Mouse (Mus musculus): ENCODE results near the gene Hoxd4. TPM values are rescaled to one million over a fixed set of nuclear protein-coding genes. Genes with fewer than 3 reads are reported as not detected.

Hoxd4 gene
- polyA plus RNA-seq, 1 experiment, result 2.6 TPM

DNA sequence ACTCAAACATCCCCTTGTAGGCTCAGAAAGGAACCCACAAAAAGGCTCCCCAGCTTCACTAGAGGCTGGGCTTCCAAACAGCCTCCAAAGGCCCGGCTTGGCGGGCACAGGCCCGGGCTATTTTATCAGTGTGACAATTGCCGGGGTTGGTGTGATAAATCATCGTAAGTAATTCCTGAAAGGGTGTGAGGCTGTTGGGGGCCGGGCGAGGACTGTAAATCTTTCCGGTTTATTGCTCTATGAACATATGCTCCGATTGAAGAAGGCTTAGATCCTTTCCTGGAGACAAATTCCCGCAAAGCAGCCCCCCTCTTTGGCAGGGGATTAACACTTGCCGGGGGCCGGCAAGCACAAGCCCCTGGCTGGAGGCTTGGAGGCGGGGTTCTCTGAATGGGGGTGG lies 22.7 kb downstream of the Hoxd4 start:
- no peak overlapping the region for H3K4me3 ChIP-seq (ENCODE audit: insufficient read depth, low read depth, low read length)
- H3K4me1 ChIP-seq (ENCODE audit: control insufficient read depth, insufficient read depth, insufficient read length, low read length), result no peaks in the 10 kb centered on the region
- H3K27ac ChIP-seq (replicated peaks; ENCODE audit: low read depth, low read length), result no peak overlapping the region

DNA sequence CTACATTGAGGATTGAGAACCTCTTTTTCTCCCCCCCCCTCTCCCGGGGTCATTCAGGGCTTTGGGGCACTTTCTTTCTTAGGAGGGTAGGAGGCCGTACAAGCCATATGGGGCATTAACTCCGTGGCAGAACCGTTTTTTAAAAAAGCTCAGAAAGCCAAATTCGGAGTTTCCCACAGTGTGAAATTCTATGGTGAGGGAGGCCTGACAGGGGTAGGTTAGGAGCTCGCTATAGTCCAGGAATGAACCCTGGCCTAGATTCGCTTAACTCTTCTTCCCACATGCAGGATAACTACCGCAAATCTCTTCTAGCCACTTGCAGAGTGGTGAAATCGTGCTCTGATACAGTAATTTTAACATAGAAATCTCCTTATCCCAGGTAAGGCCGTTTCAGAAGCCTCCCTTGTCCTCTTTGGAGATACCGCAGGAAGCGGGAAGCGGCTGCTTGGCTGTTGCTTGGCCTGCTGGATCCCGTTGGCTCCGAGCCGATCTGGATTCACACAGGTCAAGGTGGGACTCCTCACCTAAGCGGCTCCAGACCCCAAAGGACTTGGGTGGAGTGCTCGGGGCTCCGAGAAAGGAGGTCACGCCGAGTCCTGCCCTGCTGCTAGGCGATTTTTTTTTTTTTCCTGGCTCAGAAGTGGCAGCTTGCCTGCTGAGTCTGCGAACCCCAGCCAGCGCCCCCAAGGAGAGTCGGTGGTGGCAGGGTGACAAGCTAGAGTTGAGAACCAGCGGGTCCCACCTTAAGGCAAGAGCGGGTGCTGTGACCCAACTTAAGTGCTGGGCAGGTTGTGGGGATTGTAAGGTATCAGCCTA lies 23.5 kb downstream of the Hoxd4 start:
- H3K4me1 ChIP-seq (ENCODE audit: control insufficient read depth, insufficient read depth, insufficient read length, low read length), result no peaks in the 10 kb centered on the region
- H3K27ac ChIP-seq (replicated peaks; ENCODE audit: low read depth, low read length), result no peak overlapping the region
- no peak overlapping the region for H3K4me3 ChIP-seq (ENCODE audit: insufficient read depth, low read depth, low read length)

- no peak overlapping the region for H3K4me3 ChIP-seq (ENCODE audit: insufficient read depth, low read depth, low read length)
- no peak overlapping the region for H3K27ac ChIP-seq (replicated peaks; ENCODE audit: low read depth, low read length)
- no peaks in the 10 kb centered on the region for H3K4me1 ChIP-seq (ENCODE audit: control insufficient read depth, insufficient read depth, insufficient read length, low read length)
Measured at GRCm38 (mm10) chr2:74735851-74736687, 24.3 kb downstream of the Hoxd4 start.

- Histone ChIP-seq H3K4me1 (ENCODE audit: control insufficient read depth, insufficient read depth, insufficient read length, low read length) (no peaks in the 10 kb centered on the region), H3K27ac (replicated peaks; ENCODE audit: low read depth, low read length) (no peak overlapping the region), H3K4me3 (ENCODE audit: insufficient read depth, low read depth, low read length) (no peak overlapping the region)
Measured at GRCm38 (mm10) chr2:74736688-74737577, 25.2 kb downstream of the Hoxd4 start.

GRCm38 (mm10) chr2:74737578-74738070 lies 25.9 kb downstream of the Hoxd4 start:
- Histone ChIP-seq H3K27ac (replicated peaks; ENCODE audit: low read depth, low read length) (no peak overlapping the region), H3K4me3 (ENCODE audit: insufficient read depth, low read depth, low read length) (no peak overlapping the region), H3K4me1 (ENCODE audit: control insufficient read depth, insufficient read depth, insufficient read length, low read length) (no peaks in the 10 kb centered on the region)

GRCm38 (mm10) chr2:74738623-74739475 lies 27.1 kb downstream of the Hoxd4 start:
- no peak overlapping the region for H3K4me3 ChIP-seq (ENCODE audit: insufficient read depth, low read depth, low read length)
- no peak overlapping the region for H3K27ac ChIP-seq (replicated peaks; ENCODE audit: low read depth, low read length)
- no peaks in the 10 kb centered on the region for H3K4me1 ChIP-seq (ENCODE audit: control insufficient read depth, insufficient read depth, insufficient read length, low read length)

GRCm38 (mm10) chr2:74739476-74739800 lies 27.7 kb downstream of the Hoxd4 start:
- H3K4me3 ChIP-seq (ENCODE audit: insufficient read depth, low read depth, low read length), result no peak overlapping the region
- no peaks in the 10 kb centered on the region for H3K4me1 ChIP-seq (ENCODE audit: control insufficient read depth, insufficient read depth, insufficient read length, low read length)
- no peak overlapping the region for H3K27ac ChIP-seq (replicated peaks; ENCODE audit: low read depth, low read length)

GRCm38 (mm10) chr2:74739869-74740268 lies 28.1 kb downstream of the Hoxd4 start:
- Histone ChIP-seq H3K4me3 (ENCODE audit: insufficient read depth, low read depth, low read length) (no peak overlapping the region), H3K27ac (replicated peaks; ENCODE audit: low read depth, low read length) (no peak overlapping the region), H3K4me1 (ENCODE audit: control insufficient read depth, insufficient read depth, insufficient read length, low read length) (no peaks in the 10 kb centered on the region)

DNA sequence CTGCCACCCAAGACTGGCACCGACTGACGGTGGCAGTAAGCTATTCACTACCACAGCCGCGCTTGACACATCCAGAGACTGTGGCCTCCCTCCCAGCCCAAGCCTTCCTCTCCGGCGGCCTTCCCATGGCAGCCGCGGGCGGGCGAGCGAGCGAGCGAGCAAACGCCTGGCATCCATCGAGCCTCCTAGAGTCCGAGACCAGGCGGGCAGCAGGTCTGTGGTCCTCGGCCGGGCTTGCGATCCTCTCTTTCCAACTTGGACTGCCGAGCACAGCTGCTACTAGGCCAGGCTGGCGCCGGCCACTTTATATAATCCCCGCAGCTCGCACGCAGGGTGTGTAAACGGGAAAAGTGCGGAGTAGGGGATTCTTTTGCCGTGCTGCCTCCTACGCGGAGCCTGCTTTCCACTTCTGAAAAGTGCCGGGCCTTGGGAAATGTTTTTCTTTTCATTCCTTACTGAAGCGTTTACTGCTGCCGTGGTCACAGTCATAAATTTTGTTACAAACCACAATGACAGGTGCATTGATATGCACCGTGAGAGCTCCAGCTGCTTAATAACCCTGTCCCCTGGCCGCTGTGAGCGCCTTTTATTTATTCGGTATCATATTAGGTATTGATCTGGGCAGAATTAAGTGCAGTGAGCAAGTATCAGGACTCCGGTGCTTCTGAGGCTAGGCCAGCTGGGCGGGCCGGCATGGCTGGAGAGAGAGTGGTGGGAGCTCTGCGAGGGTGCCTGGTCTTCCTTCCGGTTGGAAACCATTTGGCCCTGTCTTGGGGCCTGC lies 28.8 kb downstream of the Hoxd4 start:
- no peak overlapping the region for H3K4me3 ChIP-seq (ENCODE audit: insufficient read depth, low read depth, low read length)

GRCm38 (mm10) chr2:74741252-74741978 lies 29.7 kb downstream of the Hoxd4 start:
- Histone ChIP-seq H3K4me3 (ENCODE audit: insufficient read depth, low read depth, low read length) (no peak overlapping the region), H3K27ac (replicated peaks; ENCODE audit: low read depth, low read length) (no peak overlapping the region), H3K4me1 (ENCODE audit: control insufficient read depth, insufficient read depth, insufficient read length, low read length) (no peaks in the 10 kb centered on the region)

More for the DNA sequence above, 28.8 kb downstream of the Hoxd4 start:
- Histone ChIP-seq H3K27ac (replicated peaks; ENCODE audit: low read depth, low read length) (no peak overlapping the region), H3K4me1 (ENCODE audit: control insufficient read depth, insufficient read depth, insufficient read length, low read length) (no peaks in the 10 kb centered on the region)

DNA sequence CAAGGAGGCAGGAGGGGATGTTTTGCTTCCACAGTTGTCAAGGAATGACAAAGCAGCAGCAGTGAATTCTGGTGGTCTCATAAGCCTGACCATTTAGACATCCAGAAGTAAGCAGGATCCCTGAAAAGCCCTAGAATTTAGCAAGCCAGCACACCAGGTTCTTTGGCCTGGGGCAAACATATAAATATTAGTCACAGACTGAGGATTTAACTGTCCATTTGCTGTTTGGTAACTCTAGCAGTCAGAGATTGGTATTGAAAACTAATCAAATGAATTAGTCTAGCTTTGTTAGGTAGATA lies 30.2 kb downstream of the Hoxd4 start:
- Histone ChIP-seq H3K4me1 (ENCODE audit: control insufficient read depth, insufficient read depth, insufficient read length, low read length) (no peaks in the 10 kb centered on the region), H3K27ac (replicated peaks; ENCODE audit: low read depth, low read length) (no peak overlapping the region), H3K4me3 (ENCODE audit: insufficient read depth, low read depth, low read length) (no peak overlapping the region)

DNA sequence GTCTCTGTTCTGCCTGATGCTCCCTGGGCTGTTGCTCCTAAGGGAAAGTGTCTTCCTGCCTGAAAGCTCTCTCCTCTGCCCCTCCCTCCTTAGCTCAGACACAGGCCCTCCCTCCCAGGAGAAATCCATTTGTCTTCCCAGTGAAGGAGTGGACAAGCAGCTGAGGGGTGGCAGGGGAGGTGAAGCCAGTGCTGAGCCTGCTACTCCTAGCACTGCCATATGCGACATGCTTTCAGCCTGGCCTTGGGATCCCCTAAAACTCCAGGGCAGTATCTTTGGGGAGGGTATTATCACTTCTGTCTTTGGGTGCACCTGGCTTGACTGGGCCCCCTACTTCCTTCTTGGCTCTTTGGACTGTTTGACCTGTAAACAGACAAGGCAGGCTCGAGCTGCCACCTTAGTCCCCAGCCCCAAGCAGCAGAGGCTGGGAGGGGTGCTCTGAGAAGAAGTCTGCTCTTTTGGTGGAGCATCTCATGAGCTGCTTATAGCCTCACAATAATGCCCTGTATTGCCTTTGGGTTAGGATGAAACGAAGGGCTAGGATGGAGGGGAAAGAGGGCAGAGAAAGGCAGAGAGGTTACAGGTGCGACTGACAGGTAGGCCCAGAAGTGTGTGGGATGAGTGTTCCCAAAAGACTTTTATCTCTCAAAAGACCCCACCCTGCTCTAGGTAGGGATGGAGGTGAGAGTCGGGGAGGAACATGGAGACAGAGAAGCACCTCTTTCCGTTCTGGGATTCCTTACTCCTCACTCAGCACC lies 34.0 kb downstream of the Hoxd4 start:
- no peak overlapping the region for H3K27ac ChIP-seq (replicated peaks; ENCODE audit: low read depth, low read length)
- no peaks in the 10 kb centered on the region for H3K4me1 ChIP-seq (ENCODE audit: control insufficient read depth, insufficient read depth, insufficient read length, low read length)
- no peak overlapping the region for H3K4me3 ChIP-seq (ENCODE audit: insufficient read depth, low read depth, low read length)

Data from brown adipose tissue, adult 24 weeks (tissue).